Mouse (Mus musculus) megakaryocyte, embryonic 14.5 days (primary cell): Measurements from ENCODE around the gene Slc6a14.

ENCODE experiments used
- FLI1 ChIP-seq: IDR thresholded peaks from 2 replicates; pipeline ENCODE4 v1.6.1; 2012; ENCODE audit warnings: low read length, inconsistent platforms, mixed read lengths
- GATA1 ChIP-seq: IDR thresholded peaks from 3 replicates; pipeline ENCODE4 v1.6.1; 2012; ENCODE audit warnings: mixed read lengths, low read length, inconsistent platforms, borderline replicate concordance

GRCm38 (mm10) chrX:21714829-21715228 is at the start of gene Slc6a14:
- no peak for TF ChIP-seq GATA1
- TF ChIP-seq FLI1: no peak
